Mouse (Mus musculus) embryonic fibroblast, embryonic 13.5 days (primary cell): ENCODE measurements around the gene Dapl1.

Experiments used
- CTCF ChIP-seq: IDR thresholded peaks from 2 replicates; pipeline ENCODE4 v1.5.1; 2011; ENCODE audit warnings: mild to moderate bottlenecking, control low read depth, low read length, moderate library complexity, borderline replicate concordance; ENCODE audit not compliant: insufficient read depth
- POLR2A ChIP-seq: IDR thresholded peaks from 2 replicates; pipeline ENCODE4 v1.6.1; 2011; ENCODE audit warnings: low read depth, mild to moderate bottlenecking, control low read depth, low read length, moderate library complexity

DNA sequence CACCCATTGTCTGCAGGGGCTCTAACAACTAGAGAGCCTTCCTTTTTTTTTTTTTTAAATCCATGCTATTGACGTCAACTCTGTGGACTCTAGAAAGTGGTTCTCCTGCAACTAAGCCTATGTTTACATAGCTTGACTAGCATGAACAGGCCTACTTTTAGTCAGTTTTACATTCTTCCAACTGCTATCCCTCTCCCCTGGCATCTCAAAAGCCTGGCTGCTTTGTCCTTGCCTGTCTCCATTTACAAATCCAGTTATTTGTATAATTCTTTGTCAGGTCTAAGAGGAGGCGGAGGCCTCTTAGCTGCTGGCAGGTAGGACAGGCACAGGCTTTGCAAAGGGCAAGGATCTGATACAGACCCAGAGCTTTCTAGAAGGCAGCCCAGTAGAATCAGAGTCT lies 627 bp downstream of the Dapl1 start:
- TF ChIP-seq POLR2A (no peak), CTCF (no peak)
